Mouse (Mus musculus) ES-E14 (cell line): ENCODE measurements at regions not wholly inside any gene's neighbourhood (a gene's known extent, or its start where the extent isn't known, plus 50 kb on each side); places are given as distances from the start of the nearest gene placed in this dataset.
A peak's percentile ranks its signal among the peaks of the same experiment; 100 is the strongest.

ENCODE experiments used
- DNase-seq: peaks from one replicate; pipeline ENCODE4 v3.0.0-alpha.2; 2013; ENCODE audit warnings: low read depth, low spot score
- H3K27ac ChIP-seq: 2 replicates; pipeline ENCODE4 v1.5.1; 2012; ENCODE audit warnings: low read depth, mild to moderate bottlenecking, low read length, moderate library complexity, mixed read lengths; ENCODE audit not compliant: poor library complexity, insufficient read depth, severe bottlenecking
- H3K36me3 ChIP-seq: 2 replicates; pipeline ENCODE4 v1.6.1; 2012; ENCODE audit warnings: mild to moderate bottlenecking, low read length, moderate library complexity, mixed read lengths; ENCODE audit not compliant: control insufficient read depth, poor library complexity, insufficient read depth, severe bottlenecking
- H3K4me1 ChIP-seq, 2 experiments: fragments of 150-350 bp in 1 of 2; sonication (generic) in 1 of 2; 2 replicates each; pipeline ENCODE4 v1.6.1; 2012; ENCODE audit warnings: low read length in 2 of 2, mild to moderate bottlenecking in 1 of 2, mixed read lengths in 1 of 2; ENCODE audit not compliant: control insufficient read depth in 2 of 2, insufficient read depth in 2 of 2, poor library complexity in 1 of 2
- H3K4me3 ChIP-seq, 2 experiments: fragments of 150-350 bp in 1 of 2; sonication (generic) in 1 of 2; 2 replicates each; pipeline ENCODE4 v1.5.1; 2012; ENCODE audit warnings: low read length in 2 of 2, low read depth in 1 of 2, mild to moderate bottlenecking in 1 of 2, mixed read lengths in 1 of 2; ENCODE audit not compliant: insufficient read depth in 1 of 2, poor library complexity in 1 of 2, severe bottlenecking in 1 of 2
- H3K9ac ChIP-seq: 2 replicates; pipeline ENCODE4 v1.6.1; 2012; ENCODE audit warnings: low read depth, mild to moderate bottlenecking, low read length, mixed read lengths; ENCODE audit not compliant: poor library complexity, insufficient read depth, severe bottlenecking
- H3K9me3 ChIP-seq: fragments of 150-350 bp; sonication (generic); 2 replicates; pipeline ENCODE4 v1.6.1; 2012; ENCODE audit warnings: low read depth, mild to moderate bottlenecking, low read length; ENCODE audit not compliant: control insufficient read depth, insufficient read depth
- CHD2 ChIP-seq: IDR thresholded peaks from 2 replicates; pipeline ENCODE4 v1.6.1; 2014; ENCODE audit warnings: mild to moderate bottlenecking, low read depth, low read length, inconsistent platforms
- HCFC1 ChIP-seq: IDR thresholded peaks from 2 replicates; pipeline ENCODE4 v1.6.1; 2012; ENCODE audit warnings: low read length, inconsistent platforms, borderline replicate concordance; ENCODE audit not compliant: insufficient read depth
- MAFK ChIP-seq: IDR thresholded peaks from 2 replicates; pipeline ENCODE4 v1.6.1; 2014; ENCODE audit warnings: mild to moderate bottlenecking, low read depth, low read length, inconsistent platforms; ENCODE audit not compliant: insufficient read depth
- ZC3H11A ChIP-seq: IDR thresholded peaks from 2 replicates; pipeline ENCODE4 v1.6.1; 2012; ENCODE audit warnings: low read depth, mild to moderate bottlenecking, inconsistent platforms, low read length, borderline replicate concordance
- ZNF384 ChIP-seq: IDR thresholded peaks from 2 replicates; pipeline ENCODE4 v1.6.1; 2012; ENCODE audit warnings: low read depth, low read length, inconsistent platforms
- in situ Hi-C, 2 experiments: fragments of 600-800 bp; cut with MboI; formaldehyde crosslinking; loops; one replicate each; pipeline ENCODE4 v1.15.1; 2025; ENCODE audit warnings: low sequenced_read_pairs in 2 of 2, inconsistent platforms in 1 of 2; ENCODE audit not compliant: unreplicated experiment in 2 of 2

DNA sequence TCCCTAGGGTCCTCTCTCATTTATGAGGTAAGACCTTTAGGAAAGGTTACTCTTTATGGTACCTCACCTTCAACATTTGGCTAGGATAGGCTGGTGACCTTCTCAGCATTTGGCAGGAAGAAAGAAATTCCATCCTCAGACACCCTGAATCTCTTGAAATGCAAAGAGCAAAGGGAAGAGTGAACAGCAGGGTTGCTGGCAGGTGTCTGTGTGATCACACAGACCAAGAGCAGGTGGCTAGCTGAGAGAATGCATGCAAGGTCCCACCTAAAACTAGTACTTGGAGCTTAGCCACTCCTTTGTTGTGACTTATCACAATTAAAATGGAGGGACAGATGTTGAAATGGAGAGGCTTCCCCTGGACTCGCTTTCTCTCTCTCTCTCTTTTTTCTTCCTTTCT is 644.5 kb downstream of the Mat2b start:
- in situ Hi-C loops, result no loop called here
- no peaks in the 10 kb centered on the region for H3K36me3 ChIP-seq

DNA sequence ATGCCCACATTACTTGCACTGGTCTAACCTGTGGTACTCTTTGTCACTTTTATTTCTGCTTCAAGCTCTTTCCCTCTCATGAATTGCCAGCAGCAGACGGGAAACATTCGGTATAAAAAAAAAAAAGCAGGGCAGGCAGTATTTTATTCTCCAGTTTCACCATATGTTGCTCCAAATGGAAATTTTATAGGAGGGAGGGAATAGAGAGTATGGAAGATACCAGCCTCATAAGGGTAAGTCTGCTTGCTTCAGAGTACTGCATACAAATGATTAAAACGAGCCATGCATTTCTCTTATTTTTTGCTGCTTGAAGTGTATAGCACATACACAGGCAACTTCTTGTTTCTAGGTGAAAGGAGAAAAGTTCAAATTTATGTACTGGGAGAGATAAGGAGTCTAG is 667.5 kb downstream of the Mat2b start:
- H3K9ac ChIP-seq, result no peak overlapping the region
- no peaks in the 10 kb centered on the region for H3K9me3 ChIP-seq
- no peak overlapping the region for H3K27ac ChIP-seq
- no peaks in the 10 kb centered on the region for H3K4me1 ChIP-seq
- DNase-seq, result no peak
- TF ChIP-seq MAFK, result no peak
- H3K4me3 ChIP-seq, result no peak overlapping the region
- H3K36me3 ChIP-seq, result no peaks in the 10 kb centered on the region
- in situ Hi-C loops, result no loop called here

More for the DNA sequence above, 644.5 kb downstream of the Mat2b start:
- Histone ChIP-seq H3K9ac (no peak overlapping the region), H3K9me3 (no peaks in the 10 kb centered on the region), H3K27ac (no peak overlapping the region), H3K4me1 (peaks cover 2 to 3% of the 10 kb centered on the region in 2 experiments; a peak in 1 of 4 replicates), H3K4me3 (no peak overlapping the region)
- DNase-seq, result peak; percentile 39
- no peak for TF ChIP-seq MAFK
- TF ChIP-seq HCFC1, result no peak
- no peak for TF ChIP-seq ZNF384
- TF ChIP-seq ZC3H11A, result no peak
- TF ChIP-seq CHD2, result no peak

DNA sequence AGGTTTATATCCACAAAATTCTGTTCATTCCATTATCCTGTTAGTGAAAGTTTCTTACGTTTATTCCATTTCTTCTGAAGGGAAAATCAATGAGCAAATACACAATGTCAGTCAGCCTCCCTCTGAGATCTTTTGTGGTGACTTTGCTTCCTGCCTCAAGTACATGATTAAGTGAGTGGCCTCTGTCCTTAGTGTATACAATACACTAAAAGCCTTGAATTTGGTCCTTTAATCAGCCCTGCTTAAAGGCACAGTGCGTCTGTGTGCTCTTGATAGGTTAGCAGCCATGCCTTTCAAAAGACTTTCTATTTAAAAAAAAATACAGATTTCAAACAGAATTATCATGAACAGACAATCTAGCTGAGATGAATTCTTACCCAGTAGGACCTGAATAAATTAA is 695.5 kb downstream of the Mat2b start:
- Histone ChIP-seq H3K9me3 (no peaks in the 10 kb centered on the region), H3K36me3 (no peaks in the 10 kb centered on the region), H3K4me3 (no peak overlapping the region), H3K9ac (no peak overlapping the region), H3K27ac (no peak overlapping the region), H3K4me1 (no peaks in the 10 kb centered on the region)
- TF ChIP-seq CHD2, result no peak
- TF ChIP-seq MAFK, result no peak
- DNase-seq, result no peak
- in situ Hi-C loops, result no loop called here

DNA sequence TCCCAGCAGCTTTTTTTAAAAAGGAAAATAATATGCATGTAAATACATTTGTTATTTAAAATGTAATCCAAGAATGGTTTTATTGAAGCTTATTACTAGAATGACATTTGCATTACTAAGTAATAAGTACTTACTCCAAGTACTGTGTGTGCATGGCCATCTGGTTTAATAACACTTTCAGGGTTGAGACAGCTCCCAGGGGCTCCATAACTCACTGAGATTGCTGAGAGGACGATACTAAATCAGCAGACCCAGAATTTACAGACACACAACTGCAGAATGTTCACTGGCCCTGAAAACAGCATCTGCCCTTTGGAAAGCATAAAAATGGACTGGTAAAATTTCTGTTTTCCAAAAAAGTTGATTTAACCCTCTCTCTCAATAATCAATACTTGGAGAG is 696.4 kb downstream of the Mat2b start:
- H3K4me1 ChIP-seq, result no peaks in the 10 kb centered on the region
- in situ Hi-C loops, result no loop called here
- no peak overlapping the region for H3K4me3 ChIP-seq
- no peak overlapping the region for H3K27ac ChIP-seq
- DNase-seq, result no peak
- TF ChIP-seq MAFK, result no peak
- TF ChIP-seq ZC3H11A, result no peak
- TF ChIP-seq ZNF384, result no peak
- no peak for TF ChIP-seq CHD2
- TF ChIP-seq HCFC1, result no peak
- H3K9me3 ChIP-seq, result no peaks in the 10 kb centered on the region
- H3K36me3 ChIP-seq, result no peaks in the 10 kb centered on the region
- no peak overlapping the region for H3K9ac ChIP-seq

DNA sequence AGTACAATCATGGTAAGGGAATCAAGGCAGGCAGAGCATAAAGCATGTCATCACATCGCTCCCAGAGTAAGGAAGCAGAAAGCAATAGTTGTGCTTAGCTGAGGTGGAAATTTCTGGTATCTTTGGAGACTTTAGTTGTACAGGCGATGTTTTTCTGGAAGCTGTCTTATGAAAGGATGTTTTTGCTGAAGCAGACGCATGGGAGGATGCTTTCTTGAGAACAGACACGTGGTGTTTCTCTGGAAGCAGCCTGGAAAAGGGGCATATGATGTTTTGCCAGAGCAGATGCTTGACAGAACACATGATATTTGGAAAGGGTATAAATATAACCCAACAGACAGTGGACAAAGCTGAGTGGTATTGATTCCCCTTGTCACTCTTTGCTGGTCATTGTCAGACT is 722.4 kb downstream of the Mat2b start:
- H3K4me1 ChIP-seq, result no peaks in the 10 kb centered on the region
- H3K36me3 ChIP-seq, result no peaks in the 10 kb centered on the region
- TF ChIP-seq MAFK (no peak), CHD2 (no peak), ZNF384 (no peak), ZC3H11A (no peak), HCFC1 (no peak)
- H3K4me3 ChIP-seq, result no peak overlapping the region
- in situ Hi-C loops, result no loop called here
- no peaks in the 10 kb centered on the region for H3K9me3 ChIP-seq
- DNase-seq, result no peak
- H3K9ac ChIP-seq, result no peak overlapping the region
- H3K27ac ChIP-seq, result no peak overlapping the region
